Mouse (Mus musculus) adipocyte (in vitro differentiated cells): Measurements from ENCODE around the gene Mif4gd.

Experiments
- DNase-seq: peaks from one replicate; pipeline ENCODE4 v3.0.0-alpha.2; 2016; ENCODE audit warnings: low spot score

Gene Mif4gd

DNA sequence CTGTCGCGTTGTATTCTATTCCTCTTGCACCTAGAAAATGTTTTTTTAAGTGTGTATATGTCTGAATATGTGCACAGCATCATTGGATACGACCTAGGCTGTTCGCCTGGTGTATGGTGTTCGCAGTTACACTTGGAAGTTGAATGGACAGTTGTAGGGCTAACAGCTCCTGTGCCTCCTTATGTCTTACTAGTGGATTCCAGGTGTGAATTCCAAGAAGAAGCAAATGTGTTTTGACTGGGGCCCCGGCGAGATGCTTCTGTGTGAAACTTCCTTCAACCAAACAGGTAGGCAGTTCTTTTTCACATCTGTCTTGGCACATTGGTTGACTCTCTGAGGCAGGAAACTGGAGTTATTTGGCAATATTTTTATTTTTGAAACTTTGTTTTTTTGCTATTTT is 47.8 kb downstream of the Mif4gd start:
- no peak for DNase-seq

DNA sequence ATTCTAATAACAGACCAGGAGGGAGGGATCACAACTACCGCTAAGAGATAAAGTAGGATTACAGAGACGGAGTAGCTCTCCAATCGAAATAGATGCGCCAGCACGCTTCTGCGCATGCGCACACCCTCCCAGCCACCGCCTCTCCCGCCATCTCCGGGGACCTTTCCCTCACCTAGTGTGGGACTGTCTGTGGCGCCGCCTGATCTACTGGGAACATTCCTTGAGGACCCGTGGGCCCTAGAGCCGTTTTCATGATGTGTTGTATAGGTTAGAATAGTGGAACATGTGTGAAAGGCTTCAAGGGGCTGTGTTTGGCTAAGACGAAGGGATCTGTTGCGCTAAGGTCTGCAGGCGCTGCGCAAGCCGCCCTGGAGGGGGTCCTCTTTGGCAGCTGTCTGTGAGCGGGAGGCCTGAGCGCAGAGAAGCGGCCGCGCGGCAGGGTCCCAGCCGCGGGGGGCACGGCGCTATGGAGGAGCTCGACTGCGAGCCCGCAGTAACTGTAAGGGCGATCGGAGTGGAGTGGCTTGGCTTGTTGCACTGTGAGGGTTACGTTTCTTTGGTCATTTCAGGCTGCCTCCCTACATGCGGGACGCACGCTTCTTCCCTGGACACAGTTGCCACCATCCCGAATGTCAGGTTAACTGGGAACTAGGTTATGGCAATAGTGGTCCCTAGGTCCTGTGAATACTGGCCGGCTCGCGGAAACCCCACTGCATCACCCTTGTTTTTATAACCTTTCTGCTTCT is 48.5 kb downstream of the Mif4gd start, which contains the start of gene Nup85:
Nup85 (plus strand) TSS at position 371 of the 746 bp plus-strand sequence.
- DNase-seq = peak; percentile 97

DNA sequence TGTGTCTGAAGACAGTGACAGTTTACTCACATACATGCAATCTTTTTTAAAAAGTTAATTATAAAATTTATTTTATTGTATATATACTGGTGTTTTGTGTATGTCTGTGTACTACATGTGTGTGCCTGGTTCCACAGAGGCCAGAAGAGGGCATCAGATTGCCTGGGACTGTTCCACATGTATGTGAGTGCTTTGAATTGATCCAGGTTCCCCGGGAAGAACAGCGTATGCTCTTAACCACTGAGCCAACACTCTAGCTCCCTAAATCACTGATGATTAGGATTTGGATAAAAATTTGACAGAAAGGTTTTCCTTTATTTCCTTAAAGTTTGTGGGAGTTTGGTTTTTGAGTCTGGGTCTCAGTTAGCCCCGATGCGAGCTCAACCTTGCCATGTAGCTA is 49.4 kb downstream of the Mif4gd start:
- no peak for DNase-seq
